Mouse (Mus musculus) neural tube, embryonic 10.5 days (tissue): ENCODE data around the gene Vmn1r115.
"Not testable (repeated sequence)": the region's sequence is repeated elsewhere in the genome, so short reads cannot be mapped to it uniquely, and the experiment has no call there.

Experiments used
- DNase-seq: peaks from one replicate; pipeline ENCODE4 v3.0.0-alpha.2; 2017; ENCODE audit warnings: low spot score; ENCODE audit errors: extremely low spot score

Vmn1r115 gene

DNA sequence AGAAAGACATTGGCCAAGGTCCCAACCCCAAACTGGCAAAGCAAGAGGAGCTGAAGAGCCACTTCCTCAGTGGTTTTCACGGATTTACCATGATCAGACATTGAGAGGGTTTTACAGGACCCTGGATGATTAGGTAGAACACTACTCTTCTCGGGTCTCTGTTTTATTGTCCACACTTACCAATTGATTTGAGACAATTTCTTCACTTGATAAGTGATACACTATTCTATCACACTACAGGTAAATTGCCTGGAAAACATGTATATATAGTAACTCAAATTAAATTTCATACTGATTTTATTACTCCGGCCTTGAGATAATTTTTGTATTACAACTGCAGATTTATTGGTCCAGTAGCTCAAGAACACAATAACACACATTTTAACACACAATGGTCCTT is at the start of gene Vmn1r115:
Vmn1r115 (minus strand) TSS at position 101 of the 400 bp plus-strand sequence.
- not testable (repeated sequence) for DNase-seq

DNA sequence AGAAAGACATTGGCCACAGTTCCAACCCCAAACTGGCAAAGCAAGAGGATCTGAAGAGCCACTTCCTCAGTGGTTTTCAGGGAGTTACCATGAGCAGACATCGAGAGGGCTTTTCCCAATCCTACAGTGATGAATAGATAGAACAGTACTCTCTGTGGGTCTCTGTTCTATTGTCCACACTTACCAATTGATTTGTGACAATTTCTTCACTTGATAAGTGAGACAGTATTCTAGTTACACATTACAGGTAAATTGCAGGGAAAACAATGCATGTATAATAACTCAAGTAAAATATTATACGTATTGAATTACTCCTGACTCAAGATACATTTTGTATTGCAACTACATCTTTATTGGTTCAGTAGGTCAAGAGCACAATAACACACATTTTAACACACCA is 39.2 kb upstream of the Vmn1r115 start, which contains the start of gene Vmn1r117:
Vmn1r117 (minus strand) TSS at position 101 of the 400 bp plus-strand sequence.
- not testable (repeated sequence) for DNase-seq

DNA sequence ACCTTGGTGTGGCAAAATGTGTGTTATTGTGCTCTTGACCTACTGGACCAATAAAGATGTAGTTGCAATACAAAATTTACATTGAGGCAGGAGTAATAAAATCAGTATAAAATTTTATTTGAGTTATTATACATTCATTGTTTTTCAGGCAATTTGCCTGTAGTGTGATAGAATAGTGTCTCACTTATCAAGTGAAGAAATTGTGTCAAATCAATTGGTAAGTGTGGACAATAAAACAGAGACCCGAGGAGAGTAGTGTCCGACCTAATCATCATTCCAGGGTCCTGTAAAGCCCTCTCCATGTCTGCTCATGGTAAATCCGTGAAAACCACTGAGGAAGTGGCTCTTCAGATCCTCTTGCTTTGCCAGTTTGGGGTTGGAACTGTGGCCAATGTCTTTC is 27.2 kb upstream of the Vmn1r115 start, which contains the start of gene Vmn1r116:
Vmn1r116 (plus strand) TSS at position 301 of the 400 bp plus-strand sequence.
- DNase-seq = not testable (repeated sequence)

DNA sequence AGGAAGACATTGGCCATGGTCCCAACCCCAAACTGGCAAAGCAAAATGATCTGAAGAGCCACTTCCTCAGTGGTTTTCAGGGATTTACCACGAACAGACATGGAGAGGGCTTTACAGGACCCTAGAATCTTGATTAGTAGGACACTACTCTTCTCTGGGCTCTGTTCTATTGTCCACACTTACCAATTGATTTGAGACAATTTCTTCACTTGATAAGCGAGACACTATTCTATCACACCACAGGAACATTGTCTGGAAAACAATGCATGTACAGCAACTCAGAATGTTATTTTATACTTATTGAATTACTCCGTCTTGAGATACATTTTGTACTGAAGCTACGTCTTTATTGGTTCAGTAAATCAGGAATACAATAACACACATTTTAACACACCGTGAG is 32.7 kb downstream of the Vmn1r115 start, which contains the start of gene Vmn1r114:
Vmn1r114 (minus strand) TSS at position 101 of the 400 bp plus-strand sequence.
- not testable (repeated sequence) for DNase-seq
